Mouse (Mus musculus) layer of hippocampus, adult 2 months (tissue): ENCODE measurements around the gene 1700028P14Rik. TPM values are rescaled to one million over a fixed set of nuclear protein-coding genes. Genes with fewer than 3 reads are reported as not detected.

Experiments
- DNase-seq, 2 experiments: peaks; one replicate each; pipeline ENCODE4 v3.0.0; 2022; ENCODE audit warnings: low spot score in 2 of 2
- H3K27ac ChIP-seq: fragments of 200-600 bp; 2 replicates; pipeline ENCODE4 v1.8.1; 2022
- H3K4me3 ChIP-seq: fragments of 200-600 bp; 2 replicates; pipeline ENCODE4 v1.8.1; 2022; ENCODE audit warnings: mild to moderate bottlenecking
- CTCF ChIP-seq: fragments of 200-600 bp; conservative IDR thresholded peaks from 2 replicates; pipeline ENCODE4 v1.8.1; 2022; ENCODE audit warnings: antibody characterized with exemption, mild to moderate bottlenecking, moderate library complexity
- total RNA-seq, 2 experiments: library from RNA; stranded (reverse); gene quantifications; 2 replicates each; pipeline ENCODE4 v1.2.3; 2021

The 1700028P14Rik gene
- total RNA-seq, 2 experiments from 2014 or later = 1.0 to 1.8 TPM

GRCm38 (mm10) chr19:23511303-23511702, 141.3 kb downstream of the 1700028P14Rik start:
- no peak for DNase-seq
- peak; percentile 70 for TF ChIP-seq CTCF
- Histone ChIP-seq H3K27ac (no peak overlapping the region), H3K4me3 (no peak overlapping the region)

Other genes with a start within 250 kb of the 1700028P14Rik start
- gene Mamdc2, start 204.4 kb downstream of the 1700028P14Rik start, total RNA-seq = 1 to 10 TPM; 1.1 to 1.2 TPM
- 10 to 100 TPM; 32.8 to 43.0 TPM for gene Ptar1, start 34.6 kb upstream of the 1700028P14Rik start, total RNA-seq
- gene Apba1, start 106.1 kb upstream of the 1700028P14Rik start, total RNA-seq = 100 to 1,000 TPM; 118 to 119 TPM